Mouse (Mus musculus): ENCODE results near the gene Ngf. TPM values are rescaled to one million over a fixed set of nuclear protein-coding genes. Genes with fewer than 3 reads are reported as not detected.
A peak's percentile ranks its signal among the peaks of the same experiment; 100 is the strongest.

The Ngf gene
- polyA plus RNA-seq, 1 experiment = 1.1 TPM

DNA sequence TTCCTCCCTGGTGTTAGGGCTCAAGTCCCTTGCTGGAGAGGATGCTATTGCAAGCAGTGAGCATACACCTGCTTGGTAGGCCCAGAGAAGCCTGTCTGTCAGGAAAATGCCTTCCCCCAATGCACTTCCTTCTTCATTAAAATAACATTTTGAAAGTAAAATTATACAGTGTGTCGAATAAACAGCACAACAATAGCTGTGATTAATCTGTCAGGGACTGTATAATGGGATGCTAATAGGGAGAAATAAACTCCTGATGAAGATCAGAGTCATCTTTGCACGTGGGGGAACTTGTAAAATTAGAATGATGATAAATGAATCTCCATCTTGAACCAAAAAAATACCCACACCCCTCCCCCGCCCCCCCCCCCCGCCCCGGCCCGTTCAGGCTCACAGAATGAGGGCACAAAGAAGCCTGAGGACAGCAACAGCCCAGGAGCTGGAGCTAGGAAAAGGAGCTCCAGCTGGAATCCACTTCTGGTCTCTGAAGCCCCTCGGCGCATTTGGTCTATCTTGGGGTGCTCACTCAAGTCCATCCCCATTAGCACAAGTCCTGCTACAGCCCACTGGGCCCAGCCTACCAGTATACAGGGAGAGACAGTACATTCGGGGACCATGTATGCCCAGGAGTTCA is 6.9 kb upstream of the Ngf start:
- no peaks in the 10 kb centered on the region for H3K9me3 ChIP-seq (replicated peaks; ENCODE audit: control insufficient read depth, insufficient read depth, low read length, poor library complexity, severe bottlenecking)
- no peaks in the 10 kb centered on the region for H3K36me3 ChIP-seq (ENCODE audit: control insufficient read depth, insufficient read depth, low read length, poor library complexity, severe bottlenecking)
- TF ChIP-seq CTCF (IDR thresholded peaks at IDR 0.05; ENCODE audit: low read depth, low read length) (no peak), EP300 (IDR thresholded peaks at IDR 0.05; ENCODE audit: insufficient read depth, low read depth, low read length) (no peak), POLR2A (IDR thresholded peaks at IDR 0.05; ENCODE audit: insufficient read depth, low read length) (no peak)
- no peak overlapping the region for H3K9ac ChIP-seq (ENCODE audit: low read depth, poor library complexity, severe bottlenecking)
- no peaks in the 10 kb centered on the region for H3K4me1 ChIP-seq (ENCODE audit: control insufficient read depth, insufficient read depth, low read length)
- no peak overlapping the region for H3K4me3 ChIP-seq (ENCODE audit: low read depth, low read length)
- no peak overlapping the region for H3K27ac ChIP-seq (ENCODE audit: insufficient read depth, low read length)
- no peaks in the 10 kb centered on the region for H3K27me3 ChIP-seq (ENCODE audit: control insufficient read depth, insufficient read depth, low read length, poor library complexity, severe bottlenecking)

DNA sequence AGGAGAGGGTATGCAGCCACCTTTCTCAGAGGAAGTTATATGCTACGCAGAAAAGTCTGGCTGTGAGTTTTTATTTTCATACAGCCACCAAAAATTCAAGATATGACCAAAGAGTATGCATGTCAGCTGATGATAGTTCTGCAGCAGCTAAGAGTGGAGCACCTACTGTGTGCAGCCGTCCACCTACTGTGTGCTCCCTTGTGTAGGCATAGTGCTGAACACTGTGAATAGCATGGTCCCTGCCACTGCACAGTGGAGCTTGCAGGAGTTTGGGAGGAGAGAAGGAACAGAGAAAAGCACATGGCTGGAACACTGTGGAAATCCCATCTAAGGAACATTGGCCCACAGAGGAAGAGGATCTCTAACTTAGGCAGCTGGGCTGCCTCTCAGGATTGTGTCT is 6.4 kb upstream of the Ngf start:
- H3K27ac ChIP-seq (ENCODE audit: insufficient read depth, low read length) = no peak overlapping the region
- no peaks in the 10 kb centered on the region for H3K4me1 ChIP-seq (ENCODE audit: control insufficient read depth, insufficient read depth, low read length)
- H3K9me3 ChIP-seq (replicated peaks; ENCODE audit: control insufficient read depth, insufficient read depth, low read length, poor library complexity, severe bottlenecking) = no peaks in the 10 kb centered on the region
- no peak overlapping the region for H3K4me3 ChIP-seq (ENCODE audit: low read depth, low read length)
- H3K9ac ChIP-seq (ENCODE audit: low read depth, poor library complexity, severe bottlenecking) = no peak overlapping the region
- no peaks in the 10 kb centered on the region for H3K36me3 ChIP-seq (ENCODE audit: control insufficient read depth, insufficient read depth, low read length, poor library complexity, severe bottlenecking)
- TF ChIP-seq EP300 (IDR thresholded peaks at IDR 0.05; ENCODE audit: insufficient read depth, low read depth, low read length) = no peak
- no peak for TF ChIP-seq CTCF (IDR thresholded peaks at IDR 0.05; ENCODE audit: low read depth, low read length)
- TF ChIP-seq POLR2A (IDR thresholded peaks at IDR 0.05; ENCODE audit: insufficient read depth, low read length) = no peak
- no peaks in the 10 kb centered on the region for H3K27me3 ChIP-seq (ENCODE audit: control insufficient read depth, insufficient read depth, low read length, poor library complexity, severe bottlenecking)

DNA sequence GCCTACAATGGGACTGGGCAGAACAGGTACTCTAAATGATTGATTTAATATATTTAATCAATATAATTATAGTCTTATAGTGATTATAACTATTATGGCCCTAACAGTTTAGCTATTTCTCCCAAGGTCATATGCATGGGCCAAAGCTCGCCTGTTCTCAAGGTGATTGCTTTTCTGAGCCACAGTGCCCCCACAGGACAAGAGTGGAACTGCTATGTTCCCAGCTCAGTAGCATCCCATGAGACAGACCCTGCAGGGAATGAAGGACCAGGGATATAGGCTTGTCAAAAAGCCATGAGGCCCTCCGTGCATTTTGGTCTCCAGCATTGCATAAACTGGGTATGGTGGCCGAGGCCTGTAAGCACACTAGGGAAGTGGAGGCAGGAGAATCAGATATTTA is 3.1 kb upstream of the Ngf start:
- H3K36me3 ChIP-seq (ENCODE audit: control insufficient read depth, insufficient read depth, low read length, poor library complexity, severe bottlenecking) = no peaks in the 10 kb centered on the region
- no peaks in the 10 kb centered on the region for H3K27me3 ChIP-seq (ENCODE audit: control insufficient read depth, insufficient read depth, low read length, poor library complexity, severe bottlenecking)
- H3K4me3 ChIP-seq (ENCODE audit: low read depth, low read length) = no peak overlapping the region
- no peaks in the 10 kb centered on the region for H3K4me1 ChIP-seq (ENCODE audit: control insufficient read depth, insufficient read depth, low read length)
- no peak for TF ChIP-seq EP300 (IDR thresholded peaks at IDR 0.05; ENCODE audit: insufficient read depth, low read depth, low read length)
- TF ChIP-seq POLR2A (IDR thresholded peaks at IDR 0.05; ENCODE audit: insufficient read depth, low read length) = no peak
- TF ChIP-seq CTCF (IDR thresholded peaks at IDR 0.05; ENCODE audit: low read depth, low read length) = peak; percentile 77
- H3K9ac ChIP-seq (ENCODE audit: low read depth, poor library complexity, severe bottlenecking) = no peak overlapping the region
- no peaks in the 10 kb centered on the region for H3K9me3 ChIP-seq (replicated peaks; ENCODE audit: control insufficient read depth, insufficient read depth, low read length, poor library complexity, severe bottlenecking)
- H3K27ac ChIP-seq (ENCODE audit: insufficient read depth, low read length) = no peak overlapping the region

DNA sequence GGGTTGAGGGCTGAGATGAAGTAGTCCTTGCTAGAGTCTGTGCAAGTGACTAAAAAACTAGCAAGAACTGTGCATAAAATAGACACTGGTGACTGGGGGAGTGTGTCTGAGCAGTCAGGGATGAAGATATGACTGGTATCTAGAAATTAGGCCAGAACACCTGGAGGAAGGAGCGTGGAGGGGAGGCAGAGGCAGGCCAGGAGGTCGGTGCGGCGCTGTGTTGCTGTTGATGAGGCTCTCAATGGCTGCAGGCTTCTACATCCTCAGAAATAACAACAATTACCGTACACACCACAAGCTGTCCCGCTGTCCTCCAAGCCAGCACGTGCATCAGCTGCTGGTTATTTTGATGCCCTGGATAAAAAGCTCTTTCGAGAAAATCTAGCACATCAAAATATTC is 2.6 kb upstream of the Ngf start:
- TF ChIP-seq EP300 (IDR thresholded peaks at IDR 0.05; ENCODE audit: insufficient read depth, low read depth, low read length) = no peak
- TF ChIP-seq POLR2A (IDR thresholded peaks at IDR 0.05; ENCODE audit: insufficient read depth, low read length) = no peak
- TF ChIP-seq CTCF (IDR thresholded peaks at IDR 0.05; ENCODE audit: low read depth, low read length) = no peak

DNA sequence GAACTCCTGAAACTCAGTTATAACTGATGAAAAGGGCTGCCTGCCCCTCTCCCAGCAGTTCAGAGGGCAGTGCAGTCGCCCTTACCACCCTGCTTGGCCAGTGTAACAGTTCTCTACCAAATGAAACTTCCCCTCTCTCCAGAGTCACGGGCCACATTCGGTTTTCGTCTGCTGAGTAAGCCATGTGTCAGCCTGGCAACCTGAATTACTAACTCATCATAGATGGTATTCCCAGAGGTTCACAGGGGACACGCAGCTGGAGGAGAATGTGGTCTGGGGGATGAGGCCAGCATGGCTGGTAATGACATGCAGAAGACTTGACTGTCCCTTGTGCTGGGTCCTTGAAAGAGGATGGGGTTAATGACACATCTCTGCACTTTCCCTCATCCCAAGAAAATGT is 1.5 kb downstream of the Ngf start:
- H3K36me3 ChIP-seq (ENCODE audit: control insufficient read depth, insufficient read depth, low read length, poor library complexity, severe bottlenecking) = no peaks in the 10 kb centered on the region
- TF ChIP-seq CTCF (IDR thresholded peaks at IDR 0.05; ENCODE audit: low read depth, low read length) = no peak
- no peak for TF ChIP-seq POLR2A (IDR thresholded peaks at IDR 0.05; ENCODE audit: insufficient read depth, low read length)
- no peak for TF ChIP-seq EP300 (IDR thresholded peaks at IDR 0.05; ENCODE audit: insufficient read depth, low read depth, low read length)
- H3K4me3 ChIP-seq (ENCODE audit: low read depth, low read length) = no peak overlapping the region
- no peaks in the 10 kb centered on the region for H3K4me1 ChIP-seq (ENCODE audit: control insufficient read depth, insufficient read depth, low read length)
- no peak overlapping the region for H3K27ac ChIP-seq (ENCODE audit: insufficient read depth, low read length)
- 0 out of 2 replicates have a peak, but pooled peaks cover under 1% of the 10 kb centered on the region for H3K9me3 ChIP-seq (replicated peaks; ENCODE audit: control insufficient read depth, insufficient read depth, low read length, poor library complexity, severe bottlenecking)
- no peaks in the 10 kb centered on the region for H3K27me3 ChIP-seq (ENCODE audit: control insufficient read depth, insufficient read depth, low read length, poor library complexity, severe bottlenecking)
- H3K9ac ChIP-seq (ENCODE audit: low read depth, poor library complexity, severe bottlenecking) = no peak overlapping the region

More for the DNA sequence above, 2.6 kb upstream of the Ngf start:
- H3K4me3 ChIP-seq (ENCODE audit: low read depth, low read length) = no peak overlapping the region
- no peak overlapping the region for H3K9ac ChIP-seq (ENCODE audit: low read depth, poor library complexity, severe bottlenecking)
- no peaks in the 10 kb centered on the region for H3K4me1 ChIP-seq (ENCODE audit: control insufficient read depth, insufficient read depth, low read length)
- no peaks in the 10 kb centered on the region for H3K36me3 ChIP-seq (ENCODE audit: control insufficient read depth, insufficient read depth, low read length, poor library complexity, severe bottlenecking)
- no peak overlapping the region for H3K27ac ChIP-seq (ENCODE audit: insufficient read depth, low read length)
- no peaks in the 10 kb centered on the region for H3K9me3 ChIP-seq (replicated peaks; ENCODE audit: control insufficient read depth, insufficient read depth, low read length, poor library complexity, severe bottlenecking)
- no peaks in the 10 kb centered on the region for H3K27me3 ChIP-seq (ENCODE audit: control insufficient read depth, insufficient read depth, low read length, poor library complexity, severe bottlenecking)

DNA sequence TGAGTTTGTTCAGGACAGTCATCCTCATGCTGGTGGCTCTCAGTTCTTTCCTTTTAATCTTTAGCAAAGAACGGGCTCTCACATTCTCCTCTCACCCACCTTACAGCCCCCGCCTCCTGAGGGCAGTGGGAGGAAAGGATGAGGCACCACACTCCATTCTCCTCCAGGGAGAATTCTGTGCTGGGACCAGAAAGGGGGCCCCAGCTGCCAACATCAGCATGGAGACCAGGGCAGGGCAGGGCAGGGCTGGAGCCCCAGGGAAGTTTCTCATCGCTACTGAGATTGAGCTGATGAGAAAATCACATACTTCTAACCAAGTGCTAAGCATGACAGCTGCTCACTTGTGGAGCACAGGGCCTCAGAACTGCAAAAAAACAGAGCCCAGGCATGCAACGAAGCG is 2.1 kb downstream of the Ngf start:
- H3K9ac ChIP-seq (ENCODE audit: low read depth, poor library complexity, severe bottlenecking) = no peak overlapping the region
- 0 out of 2 replicates have a peak, but pooled peaks cover 3% of the 10 kb centered on the region for H3K9me3 ChIP-seq (replicated peaks; ENCODE audit: control insufficient read depth, insufficient read depth, low read length, poor library complexity, severe bottlenecking)
- H3K27ac ChIP-seq (ENCODE audit: insufficient read depth, low read length) = no peak overlapping the region
- H3K36me3 ChIP-seq (ENCODE audit: control insufficient read depth, insufficient read depth, low read length, poor library complexity, severe bottlenecking) = no peaks in the 10 kb centered on the region
- H3K4me1 ChIP-seq (ENCODE audit: control insufficient read depth, insufficient read depth, low read length) = no peaks in the 10 kb centered on the region
- no peak overlapping the region for H3K4me3 ChIP-seq (ENCODE audit: low read depth, low read length)
- H3K27me3 ChIP-seq (ENCODE audit: control insufficient read depth, insufficient read depth, low read length, poor library complexity, severe bottlenecking) = no peaks in the 10 kb centered on the region
- TF ChIP-seq EP300 (IDR thresholded peaks at IDR 0.05; ENCODE audit: insufficient read depth, low read depth, low read length) (no peak), CTCF (IDR thresholded peaks at IDR 0.05; ENCODE audit: low read depth, low read length) (no peak), POLR2A (IDR thresholded peaks at IDR 0.05; ENCODE audit: insufficient read depth, low read length) (no peak)

Data from ES-Bruce4 (cell line).